Mouse (Mus musculus): ENCODE results near the gene Galm. TPM values are rescaled to one million over a fixed set of nuclear protein-coding genes. Genes with fewer than 3 reads are reported as not detected.

Galm gene
- total and polyA plus RNA-seq, 3 experiments, result 0.15 TPM; not detected in 2

- no peak overlapping the region for H3K9ac ChIP-seq (ENCODE audit: control insufficient read depth, low read depth, low read length, poor library complexity, severe bottlenecking)
- H3K36me3 ChIP-seq (ENCODE audit: control insufficient read depth in 1 of 2, insufficient read depth in 2 of 2, low read length in 2 of 2), result no peaks in the 10 kb centered on the region
- H3K9me3 ChIP-seq (replicated peaks; ENCODE audit: insufficient read depth, low read length), result no peaks in the 10 kb centered on the region
- DNase-seq (ENCODE audit: low read depth, low spot score), result no peak
- H3K4me3 ChIP-seq (ENCODE audit: control insufficient read depth in 1 of 2, insufficient read depth in 1 of 2, low read depth in 2 of 2, low read length in 2 of 2), result no peak overlapping the region
- H3K79me2 ChIP-seq (ENCODE audit: control insufficient read depth, insufficient read depth, low read length, poor library complexity), result no peaks in the 10 kb centered on the region
- no peaks in the 10 kb centered on the region for H3K27me3 ChIP-seq (ENCODE audit: control insufficient read depth in 1 of 2, insufficient read depth in 2 of 2, low read length in 2 of 2)
- no peaks in the 10 kb centered on the region for H3K4me1 ChIP-seq (ENCODE audit: control insufficient read depth in 1 of 2, insufficient read depth in 2 of 2, low read length in 2 of 2)
- TF ChIP-seq E2F4 (IDR thresholded peaks at IDR 0.05; ENCODE audit: borderline replicate concordance, low read depth, low read length), result no peak
- no peak for TF ChIP-seq EP300 (IDR thresholded peaks at IDR 0.05; ENCODE audit: low read depth in 1 of 2, low read length in 2 of 2)
- no peak for TF ChIP-seq ELF1 (IDR thresholded peaks at IDR 0.05; ENCODE audit: low read depth, low read length)
- no peak for TF ChIP-seq POLR2AphosphoS2 (IDR thresholded peaks at IDR 0.05; ENCODE audit: low read length)
- no peak for TF ChIP-seq SMC3 (IDR thresholded peaks at IDR 0.05; ENCODE audit: low read depth, low read length)
- no peak overlapping the region for H3K27ac ChIP-seq (ENCODE audit: control insufficient read depth, low read depth, low read length)
These were observed 14.5 kb upstream of the Galm start for GRCm38 (mm10) chr17:80112665-80113305.

GRCm38 (mm10) chr17:80113468-80113867 lies 13.8 kb upstream of the Galm start:
- Histone ChIP-seq H3K9ac (ENCODE audit: control insufficient read depth, low read depth, low read length, poor library complexity, severe bottlenecking) (no peak overlapping the region), H3K79me2 (ENCODE audit: control insufficient read depth, insufficient read depth, low read length, poor library complexity) (no peaks in the 10 kb centered on the region), H3K4me3 (ENCODE audit: control insufficient read depth in 1 of 2, insufficient read depth in 1 of 2, low read depth in 2 of 2, low read length in 2 of 2) (no peak overlapping the region), H3K4me1 (ENCODE audit: control insufficient read depth in 1 of 2, insufficient read depth in 2 of 2, low read length in 2 of 2) (no peaks in the 10 kb centered on the region), H3K36me3 (ENCODE audit: control insufficient read depth in 1 of 2, insufficient read depth in 2 of 2, low read length in 2 of 2) (no peaks in the 10 kb centered on the region), H3K27me3 (ENCODE audit: control insufficient read depth in 1 of 2, insufficient read depth in 2 of 2, low read length in 2 of 2) (no peaks in the 10 kb centered on the region), H3K9me3 (replicated peaks; ENCODE audit: insufficient read depth, low read length) (no peaks in the 10 kb centered on the region), H3K27ac (ENCODE audit: control insufficient read depth, low read depth, low read length) (no peak overlapping the region)
- no peak for DNase-seq (ENCODE audit: low read depth, low spot score)
- TF ChIP-seq MYB (IDR thresholded peaks at IDR 0.05; ENCODE audit: low read depth, low read length) (no peak), JUND (IDR thresholded peaks at IDR 0.05; ENCODE audit: low read depth, low read length) (no peak), POLR2AphosphoS2 (IDR thresholded peaks at IDR 0.05; ENCODE audit: low read length) (no peak), ZMIZ1 (IDR thresholded peaks at IDR 0.05; ENCODE audit: low read depth, low read length) (no peak), POLR2AphosphoS5 (IDR thresholded peaks at IDR 0.05; ENCODE audit: borderline replicate concordance, low read depth, low read length) (no peak), KAT2A (conservative IDR thresholded peaks at IDR 0.05; ENCODE audit: low read depth, low read length) (no peak), USF1 (IDR thresholded peaks at IDR 0.05; ENCODE audit: low read depth, low read length) (no peak), POLR2A (IDR thresholded peaks at IDR 0.05; ENCODE audit: control insufficient read depth in 1 of 2, insufficient read depth in 1 of 2, low read depth in 1 of 2, low read length in 2 of 2, poor library complexity in 1 of 2) (no peak), ELF1 (IDR thresholded peaks at IDR 0.05; ENCODE audit: low read depth, low read length) (no peak), MAZ (IDR thresholded peaks at IDR 0.05; ENCODE audit: low read depth, low read length) (no peak), CHD2 (IDR thresholded peaks at IDR 0.05; ENCODE audit: low read length) (no peak), CTCF (IDR thresholded peaks at IDR 0.05 in 2 of 3, conservative IDR thresholded peaks at IDR 0.05 in 1 of 3; ENCODE audit: control insufficient read depth in 1 of 3, insufficient read depth in 1 of 3, low read depth in 2 of 3, low read length in 3 of 3, poor library complexity in 1 of 3, severe bottlenecking in 1 of 3) (no peak)

- Histone ChIP-seq H3K4me3 (ENCODE audit: control insufficient read depth in 1 of 2, insufficient read depth in 1 of 2, low read depth in 2 of 2, low read length in 2 of 2) (no peak overlapping the region), H3K36me3 (ENCODE audit: control insufficient read depth in 1 of 2, insufficient read depth in 2 of 2, low read length in 2 of 2) (no peaks in the 10 kb centered on the region), H3K79me2 (ENCODE audit: control insufficient read depth, insufficient read depth, low read length, poor library complexity) (no peaks in the 10 kb centered on the region), H3K9me3 (replicated peaks; ENCODE audit: insufficient read depth, low read length) (no peaks in the 10 kb centered on the region), H3K27me3 (ENCODE audit: control insufficient read depth in 1 of 2, insufficient read depth in 2 of 2, low read length in 2 of 2) (peaks cover 1 to 4% of the 10 kb centered on the region in 2 experiments; a peak in 3 of 4 replicates), H3K4me1 (ENCODE audit: control insufficient read depth in 1 of 2, insufficient read depth in 2 of 2, low read length in 2 of 2) (no peaks in the 10 kb centered on the region), H3K27ac (ENCODE audit: control insufficient read depth, low read depth, low read length) (no peak overlapping the region), H3K9ac (ENCODE audit: control insufficient read depth, low read depth, low read length, poor library complexity, severe bottlenecking) (no peak overlapping the region)
- TF ChIP-seq MAZ (IDR thresholded peaks at IDR 0.05; ENCODE audit: low read depth, low read length), result no peak
- TF ChIP-seq ZMIZ1 (IDR thresholded peaks at IDR 0.05; ENCODE audit: low read depth, low read length), result no peak
- no peak for TF ChIP-seq KAT2A (conservative IDR thresholded peaks at IDR 0.05; ENCODE audit: low read depth, low read length)
- no peak for TF ChIP-seq ZKSCAN1 (IDR thresholded peaks at IDR 0.05; ENCODE audit: low read depth, low read length)
- TF ChIP-seq MYC (IDR thresholded peaks at IDR 0.05; ENCODE audit: low read depth, low read length), result no peak
- no peak for TF ChIP-seq ELF1 (IDR thresholded peaks at IDR 0.05; ENCODE audit: low read depth, low read length)
- TF ChIP-seq RAD21 (IDR thresholded peaks at IDR 0.05; ENCODE audit: low read depth, low read length), result no peak
- TF ChIP-seq E2F4 (IDR thresholded peaks at IDR 0.05; ENCODE audit: borderline replicate concordance, low read depth, low read length), result no peak
- no peak for TF ChIP-seq CHD2 (IDR thresholded peaks at IDR 0.05; ENCODE audit: low read length)
- TF ChIP-seq RCOR1 (IDR thresholded peaks at IDR 0.05; ENCODE audit: low read depth, low read length), result no peak
- no peak for TF ChIP-seq MYB (IDR thresholded peaks at IDR 0.05; ENCODE audit: low read depth, low read length)
- TF ChIP-seq BHLHE40 (IDR thresholded peaks at IDR 0.05; ENCODE audit: borderline replicate concordance, low read depth, low read length), result no peak
- no peak for DNase-seq (ENCODE audit: low read depth, low spot score)
These were observed 6.9 kb upstream of the Galm start for GRCm38 (mm10) chr17:80120396-80120795.

Data from MEL (cell line).